Mouse (Mus musculus): ENCODE data around the gene Alg5.

Gene Alg5

GRCm38 (mm10) chr3:54795379-54795778 is 60.0 kb downstream of the Alg5 start:
- DNase-seq (ENCODE audit: low read depth): no peak

GRCm38 (mm10) chr3:54795806-54796205 is 60.5 kb downstream of the Alg5 start:
- DNase-seq (ENCODE audit: low read depth): peak; percentile 13

GRCm38 (mm10) chr3:54797211-54797610 is 61.9 kb downstream of the Alg5 start:
- DNase-seq (ENCODE audit: low read depth): peak; percentile 20

Measured in 416B (cell line).